Mouse (Mus musculus) liver, embryonic 14.5 days (tissue): ENCODE measurements around the gene Eps8l1. TPM values are rescaled to one million over a fixed set of nuclear protein-coding genes. Genes with fewer than 3 reads are reported as not detected.
A peak's percentile ranks its signal among the peaks of the same experiment; 100 is the strongest.

Experiments
- ATAC-seq: fragments of 200-750 bp; cut with Nextera tagmentation; 2 replicates; pipeline ENCODE4 v1.8.0; 2017; ENCODE audit warnings: moderate number of reproducible peaks, mild to moderate bottlenecking, moderate library complexity; ENCODE audit not compliant: insufficient read depth
- DNase-seq, 3 experiments: peaks; one replicate each; pipeline ENCODE4 v3.0.0-alpha.2; 2012 to 2013; ENCODE audit warnings: low read depth in 3 of 3, low spot score in 3 of 3
- H3K27ac ChIP-seq: fragments of 300-500 bp; sonication (generic); 2 replicates; pipeline ENCODE4 v1.5.1; 2014; ENCODE audit warnings: moderate library complexity, mild to moderate bottlenecking, control low read depth, inconsistent platforms
- H3K27me3 ChIP-seq: fragments of 300-500 bp; sonication (generic); 2 replicates; pipeline ENCODE4 v1.6.1; 2014; ENCODE audit warnings: mild to moderate bottlenecking, low read length, moderate library complexity; ENCODE audit not compliant: control insufficient read depth, insufficient read depth
- H3K36me3 ChIP-seq: fragments of 300-500 bp; sonication (generic); replicated peaks from 2 replicates; pipeline ENCODE4 v1.6.1; 2014; ENCODE audit warnings: low read depth; ENCODE audit not compliant: control insufficient read depth, insufficient read depth
- H3K4me1 ChIP-seq, 2 experiments: fragments of 200-500 bp in 1 of 2; fragments of 300-500 bp in 1 of 2; sonication (generic) in 1 of 2; replicated peaks; 2 replicates each; pipeline ENCODE4 v1.6.1; 2012 to 2014; ENCODE audit warnings: antibody characterized with exemption in 1 of 2, inconsistent platforms in 1 of 2, low read length in 1 of 2; ENCODE audit not compliant: control insufficient read depth in 2 of 2, insufficient read depth in 2 of 2
- H3K4me2 ChIP-seq: fragments of 300-500 bp; sonication (generic); 2 replicates; pipeline ENCODE4 v1.6.1; 2014; ENCODE audit warnings: low read depth, mild to moderate bottlenecking, control low read depth, moderate library complexity
- H3K4me3 ChIP-seq, 2 experiments: fragments of 200-500 bp in 1 of 2; fragments of 300-500 bp in 1 of 2; sonication (generic) in 1 of 2; 2 replicates each; pipeline ENCODE4 v1.5.1; 2012 to 2014; ENCODE audit warnings: low read depth in 2 of 2, low read length in 2 of 2, mild to moderate bottlenecking in 2 of 2, control low read depth in 1 of 2, inconsistent platforms in 1 of 2, moderate library complexity in 1 of 2; ENCODE audit not compliant: insufficient read depth in 1 of 2
- H3K9ac ChIP-seq: fragments of 300-500 bp; sonication (generic); replicated peaks from 2 replicates; pipeline ENCODE4 v1.6.1; 2014; ENCODE audit warnings: mild to moderate bottlenecking, control low read depth, moderate library complexity
- H3K9me3 ChIP-seq: fragments of 300-500 bp; sonication (generic); 2 replicates; pipeline ENCODE4 v1.6.1; 2016; ENCODE audit warnings: low read length, mixed read lengths; ENCODE audit not compliant: control insufficient read depth
- CTCF ChIP-seq: IDR thresholded peaks from 2 replicates; pipeline ENCODE4 v1.5.1; 2016; ENCODE audit warnings: antibody characterized with exemption, low read depth, control low read depth
- EP300 ChIP-seq: IDR thresholded peaks from 2 replicates; pipeline ENCODE4 v1.6.1; 2016; ENCODE audit warnings: antibody characterized with exemption, low read depth
- WGBS: fragments of 180-500 bp; shearing (Covaris S2); extraction: QIAGEN DNeasy Blood & Tissue Kit; methylation state at CpG from one replicate; pipeline ENCODE4 v1.1.7; 2014; ENCODE audit not compliant: insufficient replicate concordance; 5-methylcytosine and 5-hydroxymethylcytosine counted together
- polyA plus RNA-seq, 2 experiments: library from polyadenylated mRNA; depleted of rRNA in 1 of 2; stranded (reverse) in 1 of 2; unstranded in 1 of 2; fragments of >200 nt; fragmentation: Nextera tagmentation in 1 of 2; extraction: Ambion mirVana in 1 of 2; gene quantifications; 2 replicates each; pipeline versions ENCODE4 v1.2.1 to v1.2.3; 2012 to 2014

Gene Eps8l1
- polyA plus RNA-seq, 2 experiments: 0.10 to 1.6 TPM

GRCm38 (mm10) chr7:4508739-4509116 lies 48.3 kb downstream of the Eps8l1 start:
- H3K9me3 ChIP-seq: no peaks in the 10 kb centered on the region
- H3K4me3 ChIP-seq: no peak overlapping the region
- TF ChIP-seq EP300 (no peak), CTCF (no peak)
- no peak overlapping the region for H3K9ac ChIP-seq
- no peaks in the 10 kb centered on the region for H3K36me3 ChIP-seq
- no peak overlapping the region for H3K4me2 ChIP-seq
- no peak overlapping the region for H3K27ac ChIP-seq
- no peaks in the 10 kb centered on the region for H3K27me3 ChIP-seq
- ATAC-seq (no peak), DNase-seq (no peak)
- peaks cover 6 to 18% of the 10 kb centered on the region in 2 experiments for H3K4me1 ChIP-seq
- 60% methylated on average over 8 of the region's 8 CpGs for WGBS

GRCm38 (mm10) chr7:4509863-4510608 lies 49.6 kb downstream of the Eps8l1 start:
- DNase-seq (peak; percentile 50 to 64 (median 57)), ATAC-seq (peak; percentile 73)
- no peaks in the 10 kb centered on the region for H3K36me3 ChIP-seq
- H3K4me2 ChIP-seq: peak overlapping the region; percentile 47
- no peak overlapping the region for H3K9ac ChIP-seq
- TF ChIP-seq CTCF (peak; percentile 95), EP300 (no peak)
- H3K4me3 ChIP-seq: peak overlapping the region in 1 of 2 experiments; percentile 16; a peak in 2 of 4 replicates
- no peak overlapping the region for H3K27ac ChIP-seq
- WGBS: 22% methylated on average over 24 of the region's 24 CpGs
- no peaks in the 10 kb centered on the region for H3K9me3 ChIP-seq
- peaks cover 0 to 6% of the 10 kb centered on the region in 2 experiments for H3K4me1 ChIP-seq
- H3K27me3 ChIP-seq: no peaks in the 10 kb centered on the region

GRCm38 (mm10) chr7:4511489-4512224 lies 51.2 kb downstream of the Eps8l1 start:
- DNase-seq (no peak), ATAC-seq (no peak)
- no peaks in the 10 kb centered on the region for H3K36me3 ChIP-seq
- 65% methylated on average over 8 of the region's 8 CpGs for WGBS
- H3K4me1 ChIP-seq: peaks cover 0 to 7% of the 10 kb centered on the region in 2 experiments; a peak in 3 of 4 replicates
- TF ChIP-seq CTCF (no peak), EP300 (no peak)
- H3K4me3 ChIP-seq: no peak overlapping the region
- H3K9me3 ChIP-seq: no peaks in the 10 kb centered on the region
- H3K27me3 ChIP-seq: no peaks in the 10 kb centered on the region
- H3K9ac ChIP-seq: no peak overlapping the region
- no peak overlapping the region for H3K27ac ChIP-seq
- H3K4me2 ChIP-seq: no peak overlapping the region

- H3K27me3 ChIP-seq: no peaks in the 10 kb centered on the region
- H3K36me3 ChIP-seq: no peaks in the 10 kb centered on the region
- DNase-seq (peak in 2 of 3 experiments; percentile 41 to 43), ATAC-seq (no peak)
- no peaks in the 10 kb centered on the region for H3K9me3 ChIP-seq
- WGBS: 16% methylated on average over 13 of the region's 13 CpGs
- H3K4me1 ChIP-seq: peaks cover 0 to 5% of the 10 kb centered on the region in 2 experiments; a peak in 3 of 4 replicates
- no peak overlapping the region for H3K27ac ChIP-seq
- H3K4me3 ChIP-seq: no peak overlapping the region
- H3K4me2 ChIP-seq: no peak overlapping the region
- TF ChIP-seq EP300 (no peak), CTCF (peak; percentile 96)
- H3K9ac ChIP-seq: no peak overlapping the region
Measured at GRCm38 (mm10) chr7:4513236-4513635, 52.8 kb downstream of the Eps8l1 start.
